Mouse (Mus musculus): Measurements from ENCODE around the gene Ddx27. TPM values are rescaled to one million over a fixed set of nuclear protein-coding genes. Genes with fewer than 3 reads are reported as not detected.
A peak's percentile ranks its signal among the peaks of the same experiment; 100 is the strongest.

The Ddx27 gene
- polyA plus RNA-seq, 1 experiment = 7.5 TPM

GRCm38 (mm10) chr2:167010546-167010945 lies 4.4 kb upstream of the Ddx27 start:
- Histone ChIP-seq H3K4me1 (ENCODE audit: control insufficient read depth) (peaks cover 28% of the 10 kb centered on the region), H3K9me3 (ENCODE audit: control insufficient read depth, low read length) (no peaks in the 10 kb centered on the region), H3K27me3 (ENCODE audit: control insufficient read depth) (peaks cover 21% of the 10 kb centered on the region), H3K4me3 (replicated peaks) (no peak overlapping the region), H3K36me3 (ENCODE audit: control insufficient read depth) (no peaks in the 10 kb centered on the region)
- TF ChIP-seq TAL1 (IDR thresholded peaks at IDR 0.05; ENCODE audit: low read length) = no peak
- no peak for TF ChIP-seq GATA1 (IDR thresholded peaks at IDR 0.05; ENCODE audit: low read length)

GRCm38 (mm10) chr2:167015382-167015718 lies 357 bp downstream of the Ddx27 start:
- H3K4me1 ChIP-seq (ENCODE audit: control insufficient read depth) = peaks cover 33% of the 10 kb centered on the region
- H3K9me3 ChIP-seq (ENCODE audit: control insufficient read depth, low read length) = no peaks in the 10 kb centered on the region
- TF ChIP-seq GATA1 (IDR thresholded peaks at IDR 0.05; ENCODE audit: low read length) (no peak), TAL1 (IDR thresholded peaks at IDR 0.05; ENCODE audit: low read length) (no peak)
- peak overlapping the region; percentile 74 for H3K4me3 ChIP-seq (replicated peaks)
- H3K27me3 ChIP-seq (ENCODE audit: control insufficient read depth) = no peaks in the 10 kb centered on the region
- peaks cover 39% of the 10 kb centered on the region for H3K36me3 ChIP-seq (ENCODE audit: control insufficient read depth)

GRCm38 (mm10) chr2:167019396-167019795 lies 4.4 kb downstream of the Ddx27 start:
- Histone ChIP-seq H3K4me3 (replicated peaks) (no peak overlapping the region), H3K36me3 (ENCODE audit: control insufficient read depth) (peaks cover 74% of the 10 kb centered on the region), H3K4me1 (ENCODE audit: control insufficient read depth) (peaks cover 35% of the 10 kb centered on the region), H3K27me3 (ENCODE audit: control insufficient read depth) (no peaks in the 10 kb centered on the region), H3K9me3 (ENCODE audit: control insufficient read depth, low read length) (no peaks in the 10 kb centered on the region)
- no peak for TF ChIP-seq GATA1 (IDR thresholded peaks at IDR 0.05; ENCODE audit: low read length)
- no peak for TF ChIP-seq TAL1 (IDR thresholded peaks at IDR 0.05; ENCODE audit: low read length)

- TF ChIP-seq TAL1 (IDR thresholded peaks at IDR 0.05; ENCODE audit: low read length) (no peak), GATA1 (IDR thresholded peaks at IDR 0.05; ENCODE audit: low read length) (no peak)
- Histone ChIP-seq H3K9me3 (ENCODE audit: control insufficient read depth, low read length) (peaks cover 7% of the 10 kb centered on the region), H3K4me3 (replicated peaks) (no peak overlapping the region), H3K27me3 (ENCODE audit: control insufficient read depth) (no peaks in the 10 kb centered on the region), H3K4me1 (ENCODE audit: control insufficient read depth) (peaks cover 6% of the 10 kb centered on the region), H3K36me3 (ENCODE audit: control insufficient read depth) (peaks cover 97% of the 10 kb centered on the region)
These were observed 13.6 kb downstream of the Ddx27 start for GRCm38 (mm10) chr2:167028553-167028952.

- peaks cover 7% of the 10 kb centered on the region for H3K9me3 ChIP-seq (ENCODE audit: control insufficient read depth, low read length)
- no peak overlapping the region for H3K4me3 ChIP-seq (replicated peaks)
- peaks cover 100% of the 10 kb centered on the region for H3K36me3 ChIP-seq (ENCODE audit: control insufficient read depth)
- H3K27me3 ChIP-seq (ENCODE audit: control insufficient read depth) = no peaks in the 10 kb centered on the region
- TF ChIP-seq TAL1 (IDR thresholded peaks at IDR 0.05; ENCODE audit: low read length) (no peak), GATA1 (IDR thresholded peaks at IDR 0.05; ENCODE audit: low read length) (no peak)
- H3K4me1 ChIP-seq (ENCODE audit: control insufficient read depth) = peaks cover 8% of the 10 kb centered on the region
These were observed 15.5 kb downstream of the Ddx27 start for GRCm38 (mm10) chr2:167030507-167030906.

- Histone ChIP-seq H3K36me3 (ENCODE audit: control insufficient read depth) (peaks cover 100% of the 10 kb centered on the region), H3K9me3 (ENCODE audit: control insufficient read depth, low read length) (no peaks in the 10 kb centered on the region), H3K4me1 (ENCODE audit: control insufficient read depth) (peaks cover 69% of the 10 kb centered on the region), H3K27me3 (ENCODE audit: control insufficient read depth) (no peaks in the 10 kb centered on the region; the same call in 1 of the 2 replicates), H3K4me3 (replicated peaks) (no peak overlapping the region)
- TF ChIP-seq TAL1 (IDR thresholded peaks at IDR 0.05; ENCODE audit: low read length) (no peak), GATA1 (IDR thresholded peaks at IDR 0.05; ENCODE audit: low read length) (no peak)
These were observed 22.7 kb downstream of the Ddx27 start for GRCm38 (mm10) chr2:167037710-167038109.

- TF ChIP-seq TAL1 (IDR thresholded peaks at IDR 0.05; ENCODE audit: low read length) (no peak), GATA1 (IDR thresholded peaks at IDR 0.05; ENCODE audit: low read length) (no peak)
- Histone ChIP-seq H3K36me3 (ENCODE audit: control insufficient read depth) (peaks cover 100% of the 10 kb centered on the region), H3K27me3 (ENCODE audit: control insufficient read depth) (no peaks in the 10 kb centered on the region; the same call in 1 of the 2 replicates), H3K9me3 (ENCODE audit: control insufficient read depth, low read length) (no peaks in the 10 kb centered on the region), H3K4me3 (replicated peaks) (no peak overlapping the region), H3K4me1 (ENCODE audit: control insufficient read depth) (peaks cover 75% of the 10 kb centered on the region)
These were observed 23.3 kb downstream of the Ddx27 start for GRCm38 (mm10) chr2:167038297-167038696.

- H3K36me3 ChIP-seq (ENCODE audit: control insufficient read depth) = peaks cover 100% of the 10 kb centered on the region
- no peaks in the 10 kb centered on the region for H3K9me3 ChIP-seq (ENCODE audit: control insufficient read depth, low read length)
- peaks cover 79% of the 10 kb centered on the region for H3K4me1 ChIP-seq (ENCODE audit: control insufficient read depth)
- TF ChIP-seq GATA1 (IDR thresholded peaks at IDR 0.05; ENCODE audit: low read length) (no peak), TAL1 (IDR thresholded peaks at IDR 0.05; ENCODE audit: low read length) (no peak)
- H3K27me3 ChIP-seq (ENCODE audit: control insufficient read depth) = no peaks in the 10 kb centered on the region; the same call in 1 of the 2 replicates
- no peak overlapping the region for H3K4me3 ChIP-seq (replicated peaks)
These were observed 23.7 kb downstream of the Ddx27 start for GRCm38 (mm10) chr2:167038716-167039115.

- TF ChIP-seq GATA1 (IDR thresholded peaks at IDR 0.05; ENCODE audit: low read length) (no peak), TAL1 (IDR thresholded peaks at IDR 0.05; ENCODE audit: low read length) (peak; percentile 61)
- Histone ChIP-seq H3K4me1 (ENCODE audit: control insufficient read depth) (peaks cover 86% of the 10 kb centered on the region), H3K27me3 (ENCODE audit: control insufficient read depth) (no peaks in the 10 kb centered on the region; the same call in 1 of the 2 replicates), H3K9me3 (ENCODE audit: control insufficient read depth, low read length) (no peaks in the 10 kb centered on the region), H3K4me3 (replicated peaks) (no peak overlapping the region), H3K36me3 (ENCODE audit: control insufficient read depth) (peaks cover 100% of the 10 kb centered on the region)
These were observed 24.4 kb downstream of the Ddx27 start for GRCm38 (mm10) chr2:167039386-167039785.
